Mouse (Mus musculus) NIH3T3 (cell line): ENCODE data around the gene Zfp523.
A peak's percentile ranks its signal among the peaks of the same experiment; 100 is the strongest.

Source experiments
- DNase-seq: peaks from one replicate; pipeline ENCODE4 v3.0.0-alpha.2; 2012; ENCODE audit warnings: low read depth

Zfp523 gene

GRCm38 (mm10) chr17:28160361-28160760 lies 16.6 kb upstream of the Zfp523 start:
- no peak for DNase-seq

DNA sequence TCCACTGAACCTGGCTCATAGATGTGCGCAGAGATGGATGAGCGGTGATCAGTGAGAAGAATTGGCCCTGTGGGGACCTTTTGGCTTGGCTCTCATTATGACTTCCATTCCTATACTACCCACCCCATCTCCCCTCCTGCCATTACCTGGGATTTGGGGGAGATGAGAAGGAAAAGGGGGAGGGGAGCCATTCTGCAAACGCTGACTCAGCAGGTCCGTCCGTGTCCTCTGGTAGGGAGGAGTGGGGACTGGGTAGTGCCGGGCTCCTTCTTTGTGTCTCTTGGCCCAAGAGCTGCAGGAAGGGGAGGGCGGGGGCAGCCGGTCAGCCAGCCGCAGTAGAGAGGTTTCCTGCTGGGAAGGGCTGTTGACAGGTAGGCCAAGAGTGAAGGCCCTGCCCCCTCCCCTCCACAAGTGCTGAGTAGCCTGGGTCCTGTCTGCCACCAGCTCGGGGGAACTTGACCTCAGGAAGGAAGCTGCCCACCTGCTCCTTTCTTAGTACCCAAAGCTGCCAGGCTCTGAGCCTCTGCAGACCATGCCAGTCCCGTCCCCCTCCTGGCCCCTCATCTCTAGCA lies 15.5 kb upstream of the Zfp523 start:
- DNase-seq = no peak

GRCm38 (mm10) chr17:28163666-28164065 lies 13.3 kb upstream of the Zfp523 start:
- peak; percentile 86 for DNase-seq

DNA sequence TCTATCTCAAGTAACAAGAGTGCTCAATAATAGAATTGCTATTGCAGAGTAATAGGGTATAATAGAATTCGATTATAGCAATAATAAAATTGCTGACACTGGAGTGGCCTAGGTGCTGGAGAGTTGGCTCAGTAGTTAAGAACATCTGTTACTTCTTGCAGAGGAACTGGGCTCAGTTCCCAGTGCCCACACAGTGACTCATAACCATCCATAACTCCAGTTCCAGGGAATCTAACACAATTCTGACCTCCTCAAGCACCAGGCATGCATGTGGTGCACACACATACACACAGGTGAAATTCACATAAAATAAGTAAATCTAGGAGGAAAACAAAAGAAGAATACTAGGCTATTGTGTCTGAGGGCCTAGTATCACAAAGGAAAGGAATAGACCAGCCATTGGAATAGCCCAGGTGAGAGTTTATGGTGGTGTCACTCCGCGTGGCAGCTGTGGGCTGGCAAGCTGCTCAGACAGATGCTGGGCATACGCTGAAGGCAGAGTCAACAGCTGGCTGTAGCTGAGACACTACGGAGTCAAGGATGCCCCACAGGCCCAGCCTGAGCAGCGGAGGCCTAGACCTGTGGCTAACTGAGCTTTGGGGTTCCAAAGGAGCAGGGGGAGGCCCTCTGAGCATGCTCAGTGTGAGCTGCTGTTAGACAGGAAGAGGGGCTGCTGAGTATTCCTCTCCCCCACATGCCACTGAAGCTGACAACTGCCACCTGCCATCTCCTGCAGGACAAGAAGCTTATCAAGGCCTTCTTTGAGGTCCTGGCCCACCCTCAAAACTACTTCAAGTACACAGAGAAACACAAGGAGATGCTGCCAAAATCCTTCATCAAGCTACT lies 6.2 kb upstream of the Zfp523 start:
- peak; percentile 93 for DNase-seq

DNA sequence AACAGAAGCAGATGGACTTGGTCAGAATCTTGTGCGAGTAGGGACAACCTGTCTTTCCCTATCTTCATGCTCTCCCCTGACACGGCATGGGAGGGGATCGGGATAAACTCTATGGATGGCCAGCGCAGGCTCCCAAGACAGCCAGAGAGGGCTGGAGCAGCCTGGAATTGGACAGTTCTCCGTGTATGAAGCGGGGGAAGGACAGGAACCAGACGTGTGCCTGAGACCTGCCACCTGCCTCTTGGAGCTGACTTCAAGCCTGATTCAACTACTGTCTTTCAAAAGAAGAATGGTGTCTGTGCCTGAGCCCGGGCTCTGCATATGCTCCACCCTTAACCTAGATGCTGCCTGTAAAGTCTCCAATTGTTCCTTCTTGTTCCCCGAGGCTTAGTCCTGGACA lies 4.2 kb upstream of the Zfp523 start:
- DNase-seq = no peak

DNA sequence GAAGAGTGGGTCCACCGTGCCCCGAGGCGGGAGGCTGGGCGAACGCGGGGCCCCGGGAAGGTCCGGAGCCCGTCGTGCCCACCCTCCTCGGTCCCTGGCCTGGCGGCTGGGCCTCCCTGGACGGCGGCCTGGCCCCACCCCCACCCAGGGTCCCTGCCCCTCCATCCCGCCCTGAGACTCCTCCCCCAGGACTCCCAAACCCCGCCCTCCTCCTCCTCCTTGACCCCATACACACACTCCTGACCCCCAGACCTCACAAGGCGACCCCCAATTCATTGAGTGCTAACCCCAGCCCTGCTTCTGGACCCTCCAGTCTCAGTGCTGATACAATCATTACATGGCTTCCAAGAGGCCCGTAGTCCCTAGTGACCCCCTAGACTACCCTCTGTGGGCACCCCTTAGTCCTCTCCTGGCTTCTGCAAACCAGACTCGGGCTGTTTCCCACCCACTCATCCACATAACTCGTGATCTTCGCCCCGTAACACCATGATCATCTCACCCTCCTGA lies 664 bp downstream of the Zfp523 start:
- DNase-seq = peak; percentile 83

GRCm38 (mm10) chr17:28180331-28180730 lies 3.4 kb downstream of the Zfp523 start:
- no peak for DNase-seq

DNA sequence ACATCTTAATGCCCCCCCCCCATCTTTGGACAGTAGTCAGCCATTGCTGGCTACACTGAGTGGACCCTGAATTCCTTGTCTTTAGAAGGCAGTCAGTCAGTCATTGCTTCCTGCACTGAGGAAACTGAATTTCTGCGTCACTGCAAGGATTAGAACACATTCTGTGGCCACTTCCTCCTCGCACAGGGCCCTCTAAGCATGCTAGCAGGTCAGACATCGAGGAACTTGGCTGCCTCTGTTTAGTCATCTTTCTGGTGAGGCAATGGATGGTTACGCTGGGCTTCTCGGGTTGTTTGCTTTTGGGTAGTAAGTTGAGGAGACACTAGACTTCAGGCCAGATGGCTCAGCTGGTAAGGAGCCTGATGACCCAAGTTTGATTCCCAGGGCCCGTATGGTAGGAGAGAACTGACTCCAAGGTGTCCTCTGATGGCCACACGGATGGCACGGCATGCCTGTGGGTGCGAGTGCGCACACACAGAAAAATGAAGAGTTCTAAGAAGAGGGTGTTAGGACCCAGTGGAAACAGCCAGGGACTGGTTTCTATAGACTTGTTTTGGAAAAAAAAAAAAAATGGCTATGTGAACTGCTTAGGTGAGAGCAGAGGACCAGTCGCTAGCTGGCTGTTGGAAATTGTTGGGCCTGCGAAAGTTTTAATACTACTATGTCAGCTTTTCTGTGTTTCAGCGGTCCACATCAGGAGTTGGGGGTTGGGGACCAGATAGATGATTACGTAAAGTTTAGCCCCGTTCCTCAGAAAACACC lies 4.0 kb downstream of the Zfp523 start:
- DNase-seq = no peak

DNA sequence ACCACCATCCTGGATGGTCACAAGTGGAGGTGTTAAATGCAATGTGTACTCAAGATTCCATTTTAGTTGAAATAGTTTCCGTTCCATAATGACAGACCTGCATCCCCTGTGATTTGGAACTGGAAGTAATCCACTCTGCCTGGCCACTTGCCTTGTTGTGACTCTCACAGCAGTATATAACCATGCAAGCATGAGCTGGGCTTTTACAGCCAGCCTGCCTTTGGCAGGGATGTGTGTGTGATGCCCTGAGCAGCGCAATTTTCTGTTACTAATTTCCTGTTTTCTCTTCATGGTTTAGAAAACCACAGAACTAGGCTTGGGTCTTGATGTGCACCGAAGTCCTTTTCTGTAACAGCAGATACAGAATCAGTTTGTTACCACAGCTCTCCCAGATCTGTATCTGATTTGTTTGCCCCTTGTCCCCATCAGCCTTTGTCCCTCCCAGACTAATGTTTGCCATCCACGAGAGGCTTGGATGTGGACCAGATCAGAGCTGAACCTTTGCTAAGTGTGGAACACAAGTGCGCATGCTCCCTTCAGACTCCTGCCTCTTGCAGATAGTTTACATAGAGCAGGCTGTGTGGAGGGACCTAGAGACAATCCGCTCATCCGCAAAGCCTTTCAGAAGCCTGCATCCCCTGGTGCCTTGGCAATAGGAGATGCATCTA lies 8.2 kb downstream of the Zfp523 start:
- DNase-seq = peak; percentile 26

DNA sequence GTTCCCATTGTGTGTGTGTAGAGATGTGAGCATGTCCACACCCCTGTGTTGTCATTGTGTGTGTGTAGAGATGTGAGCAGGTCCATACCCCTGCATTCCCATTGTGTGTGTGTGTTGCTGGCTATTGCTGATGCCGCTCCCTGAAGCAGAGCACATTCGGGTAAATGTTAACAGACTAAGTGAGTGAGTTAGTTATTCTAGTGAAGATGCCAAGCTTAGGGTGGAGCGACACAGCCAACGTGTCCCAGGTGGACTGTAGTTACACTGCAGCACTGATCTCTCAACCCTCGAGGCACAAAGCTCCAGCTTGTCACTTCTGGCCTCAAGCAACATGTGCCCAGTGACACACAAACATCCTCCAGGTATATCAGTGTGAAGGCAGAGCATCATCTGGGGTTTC lies 11.4 kb downstream of the Zfp523 start:
- DNase-seq = no peak

GRCm38 (mm10) chr17:28192754-28193153 lies 15.8 kb downstream of the Zfp523 start:
- peak; percentile 18 for DNase-seq

DNA sequence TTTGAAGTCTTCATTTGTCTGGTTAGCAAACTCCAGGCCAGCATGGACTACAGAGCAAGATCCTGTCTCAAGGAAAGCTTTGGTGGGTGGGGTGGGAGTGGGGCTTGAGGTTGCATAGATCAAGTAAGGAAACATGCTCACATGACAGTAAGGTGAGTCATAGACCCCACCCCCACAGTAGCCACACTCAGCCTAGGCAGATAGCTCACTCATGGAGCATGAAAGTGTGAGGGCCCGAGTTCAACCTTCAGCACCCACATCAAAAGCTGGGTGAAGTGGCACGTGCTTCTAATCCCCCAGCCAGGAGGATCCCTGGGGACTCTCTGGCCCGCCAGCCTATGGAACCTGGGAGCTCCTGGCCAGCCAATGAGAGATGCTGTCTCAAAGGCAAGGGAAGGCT lies 16.6 kb downstream of the Zfp523 start:
- DNase-seq = peak; percentile 59

DNA sequence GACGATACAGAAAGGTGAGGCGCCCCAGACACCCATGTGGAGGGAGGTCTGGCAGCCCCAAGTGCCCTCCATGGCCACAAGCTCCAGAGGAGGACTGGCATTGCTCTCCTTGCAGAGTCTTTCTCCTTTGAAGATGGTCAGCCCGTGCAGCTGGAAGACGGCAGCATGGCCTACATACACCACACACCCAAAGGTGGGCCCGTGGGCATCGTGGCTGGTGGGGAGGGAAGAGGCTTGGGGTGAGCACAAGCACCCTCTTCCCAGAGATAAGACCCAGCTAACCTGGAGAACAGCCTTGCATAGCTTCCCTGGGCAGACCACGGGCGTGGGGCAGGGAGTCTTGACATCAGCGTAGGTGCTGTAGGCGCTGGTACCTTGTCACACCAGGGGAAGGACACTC lies 18.1 kb downstream of the Zfp523 start:
- no peak for DNase-seq

DNA sequence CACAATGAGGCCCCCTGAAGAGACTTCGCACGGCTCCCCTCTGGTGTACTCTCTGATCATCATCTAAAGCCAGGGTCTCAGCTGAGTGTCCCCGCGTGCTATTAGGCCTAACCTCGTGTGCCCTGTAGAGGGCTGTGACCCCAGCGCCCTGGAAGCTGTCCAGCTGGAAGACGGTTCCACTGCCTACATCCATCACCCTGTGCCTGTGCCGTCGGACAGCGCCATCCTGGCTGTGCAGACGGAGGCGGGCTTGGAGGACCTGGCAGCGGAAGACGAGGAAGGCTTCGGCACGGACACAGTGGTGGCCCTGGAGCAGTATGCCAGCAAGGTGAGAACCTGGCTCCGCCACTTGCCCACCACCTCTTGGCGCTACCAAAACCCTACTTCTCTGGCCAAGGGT lies 20.7 kb downstream of the Zfp523 start:
- no peak for DNase-seq

DNA sequence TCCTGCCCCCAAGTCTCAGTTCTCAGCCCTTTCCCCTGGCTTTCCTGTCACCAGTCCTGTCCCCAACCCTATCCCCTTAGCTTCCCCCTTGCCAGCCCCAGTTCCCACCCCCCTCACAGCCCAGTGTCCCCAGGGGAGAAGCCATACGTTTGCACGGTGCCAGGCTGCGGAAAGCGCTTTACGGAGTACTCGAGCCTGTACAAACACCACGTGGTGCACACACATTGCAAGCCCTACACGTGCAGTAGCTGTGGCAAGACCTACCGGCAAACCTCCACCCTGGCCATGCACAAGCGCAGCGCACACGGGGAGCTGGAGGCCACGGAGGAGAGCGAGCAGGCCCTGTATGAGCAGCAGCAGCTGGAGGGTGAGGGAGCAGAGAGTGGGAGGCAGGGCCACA lies 25.1 kb downstream of the Zfp523 start:
- DNase-seq = no peak

DNA sequence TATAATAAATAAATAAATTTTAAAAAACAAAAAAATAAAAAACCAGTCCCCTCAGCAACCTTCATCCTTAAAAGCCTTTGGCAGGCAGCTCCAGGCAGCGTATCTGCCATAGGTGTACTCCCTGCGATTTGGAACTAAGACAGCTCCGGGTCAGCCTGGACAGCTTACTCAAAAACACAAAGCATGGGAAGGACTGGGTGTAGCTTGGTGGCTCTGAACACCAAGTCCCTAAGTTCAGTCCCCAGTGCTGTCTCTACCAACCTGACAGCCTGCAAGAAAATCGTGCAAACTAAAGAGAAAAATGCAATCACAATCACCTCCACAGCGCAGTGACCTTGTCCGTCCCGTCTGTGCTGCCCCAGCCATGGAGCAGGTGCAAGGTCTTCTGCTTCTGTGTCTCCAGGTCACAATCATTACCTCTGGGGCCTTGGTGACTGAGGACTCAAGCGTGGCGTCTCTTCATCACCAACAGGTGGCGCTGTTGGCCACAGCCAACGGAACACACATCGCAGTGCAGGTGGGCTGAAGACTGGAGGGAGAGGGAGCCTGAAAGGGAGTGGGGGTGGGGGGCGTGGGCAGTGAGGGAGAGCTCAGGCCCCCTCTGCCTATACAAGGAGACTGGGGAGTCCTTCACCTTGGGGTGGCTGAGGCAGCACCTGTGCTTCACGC lies 27.3 kb downstream of the Zfp523 start:
- peak; percentile 70 for DNase-seq

- no peak for DNase-seq
Measured at GRCm38 (mm10) chr17:28205443-28205842, 28.5 kb downstream of the Zfp523 start.

DNA sequence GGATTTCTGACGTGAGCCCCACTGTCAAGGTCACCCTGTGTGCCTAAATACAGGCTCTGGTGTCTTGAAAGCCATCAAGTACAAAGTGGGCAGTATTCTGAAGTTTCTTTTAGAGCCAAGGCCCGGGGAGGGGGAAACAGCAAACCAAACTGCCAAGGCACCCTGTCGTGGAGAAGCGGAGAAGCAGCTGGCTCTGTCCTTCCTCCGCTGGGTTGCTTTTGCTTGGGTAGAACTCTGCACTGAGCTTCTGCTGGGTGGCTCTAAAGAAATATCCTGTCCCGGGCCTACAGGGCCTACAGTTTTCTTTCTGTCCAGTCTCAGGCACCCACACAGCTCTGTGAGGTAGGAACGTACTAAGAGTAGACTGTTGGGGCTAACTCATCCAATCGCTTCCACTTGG lies 30.2 kb downstream of the Zfp523 start:
- DNase-seq = no peak

GRCm38 (mm10) chr17:28207591-28208313 lies 30.8 kb downstream of the Zfp523 start, which contains the start of gene Def6:
Gene Def6 (plus strand): TSS chr17:28207778.
- peak; percentile 79 for DNase-seq

GRCm38 (mm10) chr17:28208314-28208612 lies 31.3 kb downstream of the Zfp523 start:
- no peak for DNase-seq

- no peak for DNase-seq
Measured at GRCm38 (mm10) chr17:28209457-28210110, 32.7 kb downstream of the Zfp523 start.
